Mouse (Mus musculus): ENCODE results near the gene Foxp3.

- TF ChIP-seq CTCF (IDR thresholded peaks at IDR 0.05; ENCODE audit: extremely low read depth, insufficient read length, insufficient replicate concordance, low read depth, low read length) (no peak), POLR2A (IDR thresholded peaks at IDR 0.05; ENCODE audit: low read depth, low read length) (no peak)
Observed at GRCm38 (mm10) chrX:7610536-7611258, 37.3 kb downstream of the Foxp3 start.

All from small intestine, adult 2 months (tissue).